Mouse (Mus musculus) heart, adult 11 months (tissue): Measurements from ENCODE around the gene Ankrd11.

Experiments
- DNase-seq: peaks from one replicate; pipeline ENCODE4 v3.0.0; 2022

The Ankrd11 gene

GRCm38 (mm10) chr8:122836696-122837095 lies 205.4 kb downstream of the Ankrd11 start:
- DNase-seq, result no peak

GRCm38 (mm10) chr8:122836199-122836598 lies 205.9 kb downstream of the Ankrd11 start:
- no peak for DNase-seq

- peak; percentile 94 for DNase-seq
Measured at GRCm38 (mm10) chr8:122834971-122835370, 207.1 kb downstream of the Ankrd11 start.

- no peak for DNase-seq
Measured at GRCm38 (mm10) chr8:122834416-122834815, 207.7 kb downstream of the Ankrd11 start.
